Mouse (Mus musculus) frontal cortex, postnatal 25 days (tissue): Measurements from ENCODE around the gene Gm17571.

Experiments used
- DNase-seq, 2 experiments: peaks; one replicate each; pipeline ENCODE4 v3.0.0; 2022; ENCODE audit warnings: low spot score in 2 of 2

Gm17571 gene

DNA sequence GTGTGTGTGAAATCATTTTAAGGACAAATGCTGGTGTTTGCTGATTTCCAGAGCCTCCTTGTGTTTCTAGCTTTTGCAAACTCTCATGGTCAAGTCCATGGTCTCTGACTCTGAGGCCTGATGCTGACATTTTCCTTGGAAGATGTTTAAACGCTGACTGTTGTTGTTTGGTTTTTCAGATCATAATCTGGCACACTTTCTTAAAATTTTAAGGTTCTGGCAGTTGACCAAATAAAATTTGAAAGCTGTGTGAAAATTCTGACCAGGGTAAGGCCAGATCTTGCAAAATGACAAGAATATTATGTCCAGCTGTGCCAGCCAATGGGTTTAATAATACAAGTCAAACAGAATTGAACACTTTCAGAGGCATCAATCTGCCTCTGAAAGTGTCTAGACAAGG lies 8.7 kb upstream of the Gm17571 start:
- no peak for DNase-seq

DNA sequence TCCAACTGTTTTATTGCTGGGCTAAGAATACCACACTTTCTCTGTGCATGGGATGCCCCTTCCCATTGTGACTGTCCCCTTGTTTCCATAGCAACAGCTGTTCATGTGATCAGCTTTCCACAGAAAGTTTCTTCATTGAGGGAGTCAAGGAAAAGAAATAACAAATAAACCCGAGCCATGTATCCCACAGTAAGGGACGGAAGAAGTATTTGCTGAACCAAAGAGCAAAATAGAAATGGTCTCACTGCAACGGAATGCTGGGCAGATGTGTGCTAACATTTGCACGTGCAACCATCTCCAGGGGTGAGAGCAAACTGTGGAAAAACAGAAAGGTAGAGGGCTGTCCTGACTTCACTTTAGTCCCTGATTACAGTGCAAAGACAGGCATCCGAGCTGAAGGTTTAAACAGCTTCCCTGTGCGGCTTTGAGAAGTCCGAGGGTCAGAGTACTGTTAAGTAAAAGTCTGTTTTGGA lies 8.1 kb upstream of the Gm17571 start:
- DNase-seq, result no peak

DNA sequence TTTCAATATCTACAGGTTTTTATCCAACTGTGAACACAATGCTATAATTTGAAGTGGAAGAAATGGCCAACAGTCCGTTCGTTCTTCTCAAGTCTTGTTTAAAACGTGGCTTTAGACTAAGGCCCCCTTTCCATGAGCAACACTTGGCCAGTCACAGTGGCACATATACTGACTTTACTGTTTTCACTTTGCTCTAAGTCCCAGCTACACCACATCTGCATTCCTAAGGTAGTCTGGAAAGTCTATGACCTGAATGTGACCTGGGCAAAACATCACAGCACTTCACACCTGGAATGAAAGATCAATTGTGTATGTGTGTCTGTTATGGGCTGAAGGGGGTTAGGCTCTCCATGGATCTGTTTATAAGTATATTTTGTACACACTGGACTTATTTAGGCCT lies 2.2 kb upstream of the Gm17571 start:
- no peak for DNase-seq

DNA sequence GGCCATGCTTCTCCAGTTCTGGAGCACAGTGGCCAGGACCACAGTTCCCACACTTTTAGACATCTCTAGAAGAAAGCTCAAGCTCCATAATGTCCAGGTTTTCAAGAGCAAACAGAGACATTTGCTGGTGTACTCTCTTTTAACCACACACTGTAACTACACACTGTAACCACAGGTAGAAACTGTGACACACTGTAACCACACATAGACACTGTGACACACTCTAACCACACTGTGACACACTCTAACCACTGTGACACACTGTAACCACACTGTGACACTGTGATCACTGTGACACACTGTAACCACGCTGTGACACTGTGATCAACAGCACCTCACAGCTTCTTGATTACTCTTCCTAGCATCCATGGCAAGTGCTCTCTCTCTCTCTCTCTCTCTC lies 317 bp downstream of the Gm17571 start:
- DNase-seq, result no peak

DNA sequence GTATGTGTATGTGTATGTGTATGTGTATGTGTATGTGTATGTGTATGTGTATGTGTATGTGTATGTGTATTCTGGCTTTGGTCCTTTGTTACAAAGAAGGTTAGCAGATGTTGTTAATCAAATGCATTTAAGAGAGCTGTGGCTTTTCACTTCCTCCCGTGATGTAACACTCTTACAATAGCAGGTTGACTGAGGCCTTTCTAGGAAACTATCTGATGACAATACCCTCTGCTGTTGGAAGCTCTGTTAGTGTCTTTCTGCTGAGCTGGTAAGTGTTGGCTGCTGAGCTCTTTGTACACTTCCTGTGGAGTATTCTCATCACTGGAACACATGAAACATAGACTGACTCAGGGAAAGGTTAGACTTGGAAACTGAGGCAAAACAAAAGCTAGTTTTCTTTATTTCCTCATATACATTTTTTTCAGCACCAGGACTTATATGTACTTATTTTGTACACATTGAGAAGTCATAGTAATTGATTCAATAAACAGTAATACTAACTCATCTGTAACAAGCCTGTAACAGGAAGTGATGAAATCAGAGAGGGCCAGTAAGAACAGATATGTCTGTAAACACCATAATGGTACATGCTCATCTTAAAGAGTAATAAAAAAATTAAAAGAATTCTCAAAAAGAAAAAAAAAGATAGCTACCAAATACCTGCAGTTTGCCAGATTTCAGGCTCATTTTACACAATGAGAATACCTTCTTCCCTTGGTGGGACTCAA lies 2.9 kb downstream of the Gm17571 start:
- no peak for DNase-seq

DNA sequence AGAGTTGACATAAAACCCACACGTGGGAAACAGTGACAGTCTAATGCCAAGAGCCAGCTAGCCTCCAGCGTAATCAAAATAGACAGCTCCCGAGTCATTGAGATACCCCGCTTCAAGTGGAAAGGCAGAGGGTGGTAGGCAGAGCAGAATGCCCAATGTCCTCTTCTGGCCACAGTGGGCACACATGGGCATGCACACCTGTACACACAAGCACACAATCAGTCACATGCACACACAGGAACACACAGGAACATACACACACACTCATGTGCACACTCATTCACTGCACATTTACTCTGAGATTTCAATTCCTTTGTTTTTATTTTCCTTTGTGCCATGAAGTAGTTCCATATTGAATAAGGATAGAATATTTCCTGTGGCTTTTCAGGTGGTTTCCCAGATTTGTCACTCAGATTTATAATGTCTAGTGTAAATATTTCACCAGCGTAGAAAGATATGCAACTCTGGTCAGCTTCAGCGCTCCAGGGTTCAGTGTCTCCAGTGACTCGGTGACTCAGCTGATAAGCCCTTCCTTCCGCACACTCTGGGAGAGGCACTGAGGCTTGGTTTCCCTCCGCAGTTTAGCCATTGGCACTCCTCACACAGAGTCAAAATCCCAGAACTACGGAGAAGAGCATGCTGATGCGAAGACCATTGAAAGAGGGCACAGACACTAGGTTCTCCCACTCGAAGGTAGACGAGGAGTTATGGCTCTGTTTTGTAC lies 4.4 kb downstream of the Gm17571 start:
- DNase-seq, result no peak

DNA sequence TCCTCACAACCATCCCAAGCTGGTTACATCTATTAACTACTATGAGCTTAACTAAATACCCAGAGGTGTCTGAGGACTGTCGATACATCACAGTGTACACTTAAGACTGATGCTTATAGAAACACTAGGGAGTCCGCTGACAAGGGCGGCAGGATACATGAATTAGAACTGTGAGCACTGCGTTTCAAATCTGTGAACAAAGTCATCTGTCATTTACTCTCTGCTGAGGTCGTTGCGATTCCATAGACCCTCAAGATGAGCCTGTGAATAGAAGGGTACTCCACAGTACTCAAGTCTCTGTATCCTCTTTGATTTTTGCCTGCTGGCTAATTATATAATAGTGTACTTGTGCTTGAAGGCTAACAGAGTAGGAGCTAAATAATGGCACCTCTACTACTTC lies 5.6 kb downstream of the Gm17571 start:
- no peak for DNase-seq

DNA sequence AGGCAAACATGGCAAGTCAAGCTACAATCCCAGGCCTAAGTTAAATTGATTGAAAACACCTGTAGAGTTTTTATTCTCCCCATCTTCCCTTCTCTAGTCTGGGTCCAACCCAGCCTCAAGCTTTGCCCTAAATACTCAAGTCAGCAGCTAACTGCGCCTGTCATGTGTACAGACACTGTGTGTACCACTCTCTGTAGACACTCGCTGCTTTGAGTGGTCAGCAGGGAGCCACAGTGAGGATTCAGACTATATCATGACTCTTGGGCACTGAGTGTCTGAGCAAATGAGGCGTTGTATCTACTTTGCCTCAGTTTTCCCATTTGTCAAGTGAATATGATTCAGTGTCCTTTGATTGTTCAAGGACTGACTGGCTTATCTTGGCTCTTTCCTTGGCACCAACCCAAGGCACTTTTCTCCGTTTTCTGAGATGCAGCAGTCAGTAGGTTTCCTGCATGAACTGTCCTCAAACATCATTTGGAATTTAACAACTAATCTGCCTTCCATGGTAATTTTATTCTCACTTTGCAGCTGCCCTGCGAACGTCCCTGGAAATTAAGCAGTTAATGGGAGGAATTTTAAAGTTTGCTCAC lies 13.0 kb downstream of the Gm17571 start:
- no peak for DNase-seq

DNA sequence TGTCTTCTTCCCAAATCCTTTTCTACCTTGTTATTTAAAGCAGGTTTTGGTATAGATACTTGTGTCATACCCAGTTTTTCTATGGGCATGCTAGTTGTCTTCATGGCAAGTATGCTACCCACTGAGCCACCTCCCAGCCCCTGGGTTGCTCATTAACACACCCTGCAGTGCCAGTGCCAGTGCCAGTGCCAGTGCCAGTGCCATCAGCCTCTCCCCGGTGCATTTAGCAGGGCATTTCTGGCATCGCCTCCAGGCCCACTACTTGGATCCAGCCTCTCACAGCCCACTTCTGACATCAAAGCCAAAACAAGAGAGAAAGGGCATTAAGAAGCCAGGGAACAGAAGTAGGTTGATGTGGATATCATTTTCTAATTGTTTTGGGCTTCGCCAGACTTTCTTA lies 14.9 kb downstream of the Gm17571 start:
- DNase-seq, result no peak

DNA sequence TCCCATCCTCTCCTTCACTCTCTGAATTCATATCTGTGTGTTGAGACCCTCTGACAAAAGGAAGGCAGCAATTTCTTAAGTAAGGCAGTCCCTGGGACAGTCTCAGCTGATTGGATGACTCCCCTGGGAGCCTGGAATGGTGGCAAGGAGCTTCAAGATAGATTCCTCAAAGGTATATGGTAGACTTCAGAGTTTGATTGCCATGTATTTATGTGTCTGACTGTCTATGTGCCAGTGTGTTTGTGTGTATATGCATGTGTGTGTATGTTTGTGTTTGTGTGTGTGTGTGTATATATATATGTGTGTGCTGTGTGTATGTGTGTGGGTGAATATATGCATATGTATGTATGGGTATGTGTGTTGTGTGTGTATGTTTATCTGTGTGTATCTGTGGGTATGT lies 15.8 kb downstream of the Gm17571 start:
- no peak for DNase-seq

DNA sequence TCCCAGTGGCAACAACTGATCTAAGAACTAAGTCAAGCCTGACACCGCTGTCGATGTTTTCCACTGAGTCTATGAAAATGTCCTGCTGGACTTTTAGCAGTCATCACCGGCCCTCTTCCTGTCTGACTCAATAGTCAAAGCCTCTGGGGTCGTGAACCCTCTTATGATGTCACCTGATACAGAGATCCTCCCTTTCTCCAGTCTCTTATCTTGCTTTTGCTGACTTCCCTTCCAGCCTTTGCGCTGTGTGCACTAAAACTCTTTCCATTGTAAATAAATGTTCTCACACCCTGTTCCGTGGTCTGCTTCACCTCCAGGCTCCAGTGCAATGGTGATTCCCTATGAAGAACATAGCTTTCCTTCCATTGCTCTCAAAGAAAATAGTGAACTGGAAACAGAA lies 16.3 kb downstream of the Gm17571 start:
- DNase-seq, result no peak

DNA sequence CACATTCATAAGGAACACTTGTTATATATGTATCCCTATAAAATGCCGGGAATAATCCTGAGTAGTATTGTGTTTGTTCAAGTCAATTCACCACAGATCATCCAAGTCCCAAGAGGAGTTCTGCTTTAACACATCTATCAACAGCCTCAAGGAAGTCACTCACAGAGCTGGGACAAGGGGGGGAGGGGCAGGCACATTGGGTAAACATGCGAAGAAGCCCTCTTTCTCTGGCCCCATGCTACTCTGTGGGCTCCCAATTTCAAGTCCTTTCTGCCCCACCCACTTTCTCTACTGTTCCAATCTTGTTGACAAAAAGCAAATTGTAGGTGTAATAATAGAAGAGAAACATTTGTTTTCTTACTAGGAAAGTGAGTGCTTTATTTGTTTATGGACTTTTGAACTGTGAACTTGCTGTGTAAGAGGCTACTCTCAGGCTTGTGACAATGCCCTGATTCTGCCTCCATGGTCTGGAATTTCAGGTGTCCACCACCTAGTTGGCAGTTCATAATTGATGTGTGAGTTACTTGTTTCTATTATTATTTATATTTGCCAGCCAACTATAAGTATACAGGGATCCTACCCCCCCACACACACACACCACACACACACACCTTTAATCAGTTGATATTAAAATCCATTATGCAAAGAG lies 17.0 kb downstream of the Gm17571 start:
- no peak for DNase-seq

DNA sequence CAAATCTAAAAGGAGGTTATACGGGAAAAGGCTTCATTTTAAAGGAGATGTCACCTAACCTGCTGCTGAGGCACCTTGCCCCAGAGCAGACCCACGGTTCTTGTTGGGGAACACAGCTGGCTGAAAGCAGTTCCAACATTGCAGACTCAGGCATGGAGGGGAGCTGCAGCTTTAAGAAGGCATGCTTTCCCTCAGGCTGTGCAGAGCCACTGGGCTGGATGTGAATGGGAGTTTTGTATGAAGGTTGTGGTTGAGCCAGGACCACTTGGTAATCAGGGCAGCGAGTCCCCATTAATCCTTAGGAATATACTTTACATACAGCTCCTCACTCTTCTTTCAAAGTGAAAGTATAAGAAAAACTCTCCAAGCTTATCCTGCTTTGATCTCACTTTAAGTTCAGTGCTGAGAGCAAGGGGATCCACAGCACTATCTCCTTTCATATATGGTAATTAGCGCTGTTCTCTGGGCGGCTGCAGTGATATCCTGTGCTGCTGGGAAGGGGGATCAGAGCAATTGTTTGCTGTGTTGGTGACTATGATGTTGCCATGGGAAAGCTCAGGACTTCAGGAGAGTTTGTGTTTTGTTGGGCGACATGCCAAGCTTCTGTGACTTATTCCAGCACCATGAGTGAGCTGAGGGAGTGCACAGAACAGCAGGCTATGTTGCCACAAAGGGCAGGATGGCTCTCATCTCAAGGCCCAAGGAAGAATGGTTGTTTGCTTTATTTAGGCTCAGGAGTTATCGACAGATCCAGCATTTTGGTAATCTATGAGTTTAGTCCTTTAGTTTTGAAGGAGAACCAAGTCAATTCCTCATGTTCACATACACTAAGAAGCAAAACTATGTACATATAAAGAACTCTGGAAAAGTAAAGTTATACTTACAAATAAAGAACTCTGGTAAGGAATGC lies 21.3 kb downstream of the Gm17571 start:
- peak in 1 of 2 experiments; percentile 33 for DNase-seq

DNA sequence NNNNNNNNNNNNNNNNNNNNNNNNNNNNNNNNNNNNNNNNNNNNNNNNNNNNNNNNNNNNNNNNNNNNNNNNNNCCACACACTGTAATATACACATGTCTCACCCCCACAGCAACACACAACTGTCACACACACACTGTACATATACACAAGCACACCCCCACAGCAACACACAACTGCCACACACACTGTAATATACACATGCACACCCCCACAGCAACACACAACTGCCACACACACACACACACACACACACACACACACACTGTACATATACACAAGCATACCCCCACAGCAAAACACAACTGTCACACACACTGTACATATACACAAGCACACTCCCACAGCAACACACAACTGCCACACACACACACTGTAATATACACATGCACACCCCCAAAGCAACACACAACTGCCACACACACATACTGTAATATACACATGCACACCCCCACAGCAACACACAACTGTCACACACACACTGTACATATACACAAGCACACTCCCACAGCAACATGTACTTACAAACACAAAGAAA lies 32.3 kb downstream of the Gm17571 start:
- DNase-seq, result no peak
